Mouse (Mus musculus) limb, embryonic 12.5 days (tissue): ENCODE measurements around the gene Sin3b. TPM values are rescaled to one million over a fixed set of nuclear protein-coding genes. Genes with fewer than 3 reads are reported as not detected.

Experiments
- ATAC-seq: fragments of 200-750 bp; cut with Nextera tagmentation; 2 replicates; pipeline ENCODE4 v1.8.0; 2017; ENCODE audit warnings: low read depth, moderate TSS enrichment; ENCODE audit not compliant: insufficient number of reproducible peaks, insufficient read depth, low FRiP score, low TSS enrichment
- H3K27ac ChIP-seq: fragments of 300-500 bp; sonication (generic); 2 replicates; pipeline ENCODE4 v1.5.1; 2016; ENCODE audit warnings: mild to moderate bottlenecking, moderate library complexity
- H3K27me3 ChIP-seq: fragments of 300-500 bp; sonication (generic); 2 replicates; pipeline ENCODE4 v1.6.1; 2016; ENCODE audit warnings: mild to moderate bottlenecking, moderate library complexity
- H3K36me3 ChIP-seq: fragments of 300-500 bp; sonication (generic); 2 replicates; pipeline ENCODE4 v1.6.1; 2016; ENCODE audit warnings: mild to moderate bottlenecking, moderate library complexity
- H3K4me1 ChIP-seq: fragments of 300-500 bp; sonication (generic); replicated peaks from 2 replicates; pipeline ENCODE4 v1.6.1; 2016
- H3K4me2 ChIP-seq: fragments of 300-500 bp; sonication (generic); 2 replicates; pipeline ENCODE4 v1.6.1; 2016; ENCODE audit warnings: mild to moderate bottlenecking, moderate library complexity
- H3K4me3 ChIP-seq: fragments of 300-500 bp; sonication (generic); replicated peaks from 2 replicates; pipeline ENCODE4 v1.5.1; 2016; ENCODE audit warnings: mild to moderate bottlenecking
- H3K9ac ChIP-seq: fragments of 300-500 bp; sonication (generic); replicated peaks from 2 replicates; pipeline ENCODE4 v1.6.1; 2016; ENCODE audit warnings: mild to moderate bottlenecking, moderate library complexity
- H3K9me3 ChIP-seq: fragments of 300-500 bp; sonication (generic); 2 replicates; pipeline ENCODE4 v1.6.1; 2016; ENCODE audit warnings: mild to moderate bottlenecking, moderate library complexity
- WGBS: fragments of 180-500 bp; shearing (Covaris S2); methylation state at CpG from one replicate; pipeline ENCODE4 v1.1.7; 2016; 5-methylcytosine and 5-hydroxymethylcytosine counted together
- microRNA-seq: library from miRNA; unstranded; fragments of <30 nt; microRNA quantifications from one replicate; pipeline ENCODE4, GENCODE M21; 2017
- polyA plus RNA-seq: library from polyadenylated mRNA; unstranded; fragments of >200 nt; fragmentation: Nextera tagmentation; extraction: Ambion mirVana; gene quantifications from 2 replicates; pipeline ENCODE4 v1.2.1, GENCODE M21; 2016

The Sin3b gene
- polyA plus RNA-seq, 1 experiment from 2014 or later: 166 TPM

GRCm38 (mm10) chr8:72780644-72781043, 57.6 kb downstream of the Sin3b start:
- Histone ChIP-seq H3K4me3 (no peak overlapping the region), H3K9me3 (no peaks in the 10 kb centered on the region), H3K4me1 (no peaks in the 10 kb centered on the region), H3K27ac (no peak overlapping the region), H3K9ac (no peak overlapping the region), H3K27me3 (no peaks in the 10 kb centered on the region), H3K4me2 (no peak overlapping the region), H3K36me3 (no peaks in the 10 kb centered on the region)
- ATAC-seq: no peak
- WGBS: 90% methylated on average over 4 of the region's 4 CpGs

GRCm38 (mm10) chr8:72801583-72801982, 78.5 kb downstream of the Sin3b start:
- WGBS: 87% methylated on average over 2 of the region's 2 CpGs
- Histone ChIP-seq H3K4me1 (no peaks in the 10 kb centered on the region), H3K9me3 (no peaks in the 10 kb centered on the region), H3K4me3 (no peak overlapping the region), H3K4me2 (no peak overlapping the region), H3K9ac (no peak overlapping the region), H3K27me3 (no peaks in the 10 kb centered on the region), H3K36me3 (no peaks in the 10 kb centered on the region), H3K27ac (no peak overlapping the region)
- no peak for ATAC-seq

Small RNAs within 50 kb of the gene (microRNA-seq; reads per million reads assigned to microRNA genes)
- gene Gm26237: not detected

Other genes starting within 250 kb of the Sin3b start
- 61.2 and 72.2 TPM in 2 replicates for gene Cherp, start 248.1 kb upstream of the Sin3b start, polyA plus RNA-seq
- 31.3 and 31.5 TPM in 2 replicates for gene Slc35e1, start 230.7 kb upstream of the Sin3b start, polyA plus RNA-seq
- gene Med26, start 175.0 kb upstream of the Sin3b start, polyA plus RNA-seq: 20.2 and 21.4 TPM in 2 replicates
- gene Smim7, start 152.2 kb upstream of the Sin3b start, polyA plus RNA-seq: 115 and 121 TPM in 2 replicates
- gene Tmem38a, start 151.2 kb upstream of the Sin3b start, polyA plus RNA-seq: 15.5 and 16.5 TPM in 2 replicates
- not detected in 2 replicates for gene Nwd1, start 76.6 kb upstream of the Sin3b start, polyA plus RNA-seq
- gene F2rl3, start 38.6 kb downstream of the Sin3b start, polyA plus RNA-seq: 1.4 and 2.1 TPM in 2 replicates